Mouse (Mus musculus) telencephalon, adult 2 months (tissue): ENCODE results near the gene Slc35g3.

Experiments used
- DNase-seq: peaks from one replicate; pipeline ENCODE4 v3.0.0-alpha.2; 2011; ENCODE audit warnings: low read depth, low spot score

Slc35g3 gene

GRCm38 (mm10) chr11:69784793-69785272 lies 23.1 kb upstream of the Slc35g3 start:
- DNase-seq = no peak

- no peak for DNase-seq
These were observed 20.1 kb upstream of the Slc35g3 start for GRCm38 (mm10) chr11:69781828-69782227.

GRCm38 (mm10) chr11:69778985-69779384 lies 17.2 kb upstream of the Slc35g3 start:
- DNase-seq = no peak

- DNase-seq = no peak
These were observed 16.7 kb upstream of the Slc35g3 start for GRCm38 (mm10) chr11:69778258-69778982.

- DNase-seq = no peak
These were observed 15.9 kb upstream of the Slc35g3 start for GRCm38 (mm10) chr11:69777504-69778257.

GRCm38 (mm10) chr11:69776488-69776887 lies 14.7 kb upstream of the Slc35g3 start:
- no peak for DNase-seq

- no peak for DNase-seq
These were observed 13.9 kb upstream of the Slc35g3 start for GRCm38 (mm10) chr11:69775716-69776115.

- no peak for DNase-seq
These were observed 13.2 kb upstream of the Slc35g3 start for GRCm38 (mm10) chr11:69774961-69775360.

GRCm38 (mm10) chr11:69767625-69767909 lies 5.8 kb upstream of the Slc35g3 start:
- no peak for DNase-seq

- DNase-seq = no peak
These were observed 5.3 kb upstream of the Slc35g3 start for GRCm38 (mm10) chr11:69766872-69767624.

- DNase-seq = no peak
These were observed 4.4 kb upstream of the Slc35g3 start for GRCm38 (mm10) chr11:69766126-69766609.

GRCm38 (mm10) chr11:69765221-69766125 lies 3.7 kb upstream of the Slc35g3 start, which contains the start of gene Zbtb4:
Gene Zbtb4 (plus strand): TSS chr11:69765912.
- DNase-seq = no peak

GRCm38 (mm10) chr11:69763551-69763950 lies 1.8 kb upstream of the Slc35g3 start:
- DNase-seq = no peak

GRCm38 (mm10) chr11:69760901-69761200 lies 917 bp downstream of the Slc35g3 start:
- DNase-seq = no peak

GRCm38 (mm10) chr11:69760160-69760900 lies 1.4 kb downstream of the Slc35g3 start:
- no peak for DNase-seq

GRCm38 (mm10) chr11:69758971-69759721 lies 2.6 kb downstream of the Slc35g3 start:
- DNase-seq = peak; percentile 90

GRCm38 (mm10) chr11:69758478-69758970 lies 3.2 kb downstream of the Slc35g3 start, which contains the start of gene Polr2a:
Gene Polr2a (minus strand): TSS chr11:69758637.
- DNase-seq = peak; percentile 97

- DNase-seq = peak; percentile 86
These were observed 3.7 kb downstream of the Slc35g3 start for GRCm38 (mm10) chr11:69758090-69758456.

GRCm38 (mm10) chr11:69757303-69758089 lies 4.3 kb downstream of the Slc35g3 start:
- DNase-seq = no peak
